Mouse (Mus musculus) MEL (cell line): Measurements from ENCODE around the gene Slc22a13. TPM values are rescaled to one million over a fixed set of nuclear protein-coding genes. Genes with fewer than 3 reads are reported as not detected.

ENCODE experiments used
- DNase-seq: peaks from one replicate; pipeline ENCODE4 v3.0.0; 2011; ENCODE audit warnings: low read depth, low spot score
- H3K27ac ChIP-seq: 2 replicates; pipeline ENCODE4 v1.5.1; 2012; ENCODE audit warnings: low read depth, mild to moderate bottlenecking, control low read depth, low read length, moderate library complexity; ENCODE audit not compliant: control insufficient read depth
- H3K27me3 ChIP-seq, 2 experiments: fragments of 150-350 bp in 1 of 2; sonication (generic) in 1 of 2; 2 replicates each; pipeline ENCODE4 v1.6.1; 2012; ENCODE audit warnings: low read length in 2 of 2, mild to moderate bottlenecking in 2 of 2, improper control_type of control experiment in 1 of 2, moderate library complexity in 1 of 2; ENCODE audit not compliant: insufficient read depth in 2 of 2, control insufficient read depth in 1 of 2
- H3K36me3 ChIP-seq, 2 experiments: 2 replicates each; pipeline ENCODE4 v1.6.1; 2012 to 2014; ENCODE audit warnings: low read length in 2 of 2, improper control_type of control experiment in 1 of 2, inconsistent platforms in 1 of 2, mild to moderate bottlenecking in 1 of 2; ENCODE audit not compliant: insufficient read depth in 2 of 2, control insufficient read depth in 1 of 2
- H3K4me1 ChIP-seq, 2 experiments: fragments of 150-350 bp in 1 of 2; sonication (generic) in 1 of 2; 2 replicates each; pipeline ENCODE4 v1.6.1; 2012; ENCODE audit warnings: low read length in 2 of 2, improper control_type of control experiment in 1 of 2, mild to moderate bottlenecking in 1 of 2; ENCODE audit not compliant: insufficient read depth in 2 of 2, control insufficient read depth in 1 of 2
- H3K4me3 ChIP-seq, 2 experiments: fragments of 150-350 bp in 1 of 2; sonication (generic) in 1 of 2; 2 replicates each; pipeline ENCODE4 v1.5.1; 2012; ENCODE audit warnings: low read depth in 2 of 2, low read length in 2 of 2, mild to moderate bottlenecking in 2 of 2, moderate library complexity in 2 of 2, control low read depth in 1 of 2, improper control_type of control experiment in 1 of 2; ENCODE audit not compliant: control insufficient read depth in 1 of 2, insufficient read depth in 1 of 2
- H3K79me2 ChIP-seq: 2 replicates; pipeline ENCODE4 v1.6.1; 2012; ENCODE audit warnings: mild to moderate bottlenecking, low read length, moderate library complexity; ENCODE audit not compliant: control insufficient read depth, poor library complexity, insufficient read depth
- H3K9ac ChIP-seq: 2 replicates; pipeline ENCODE4 v1.6.1; 2012; ENCODE audit warnings: low read depth, mild to moderate bottlenecking, control low read depth, low read length, moderate library complexity; ENCODE audit not compliant: control insufficient read depth, poor library complexity, severe bottlenecking
- H3K9me3 ChIP-seq: fragments of 150-350 bp; sonication (generic); replicated peaks from 2 replicates; pipeline ENCODE4 v1.6.1; 2012; ENCODE audit warnings: mild to moderate bottlenecking, low read length, improper control_type of control experiment, moderate library complexity; ENCODE audit not compliant: insufficient read depth
- CTCF ChIP-seq, 3 experiments: IDR thresholded peaks in 2 of 3; conservative IDR thresholded peaks in 1 of 3; 2 replicates each; pipeline ENCODE4 v1.5.1; 2011 to 2012; ENCODE audit warnings: low read length in 3 of 3, low read depth in 2 of 3, mild to moderate bottlenecking in 2 of 3, improper control_type of control experiment in 1 of 3, inconsistent platforms in 1 of 3, mixed read lengths in 1 of 3, moderate library complexity in 1 of 3; ENCODE audit not compliant: control insufficient read depth in 1 of 3, insufficient read depth in 1 of 3, poor library complexity in 1 of 3, severe bottlenecking in 1 of 3
- E2F4 ChIP-seq: IDR thresholded peaks from 2 replicates; pipeline ENCODE4 v1.6.1; 2011; ENCODE audit warnings: low read depth, low read length, improper control_type of control experiment, borderline replicate concordance
- ETS1 ChIP-seq: IDR thresholded peaks from 2 replicates; pipeline ENCODE4 v1.6.1; 2012; ENCODE audit warnings: low read depth, mild to moderate bottlenecking, inconsistent platforms, low read length, improper control_type of control experiment, moderate library complexity
- JUND ChIP-seq: IDR thresholded peaks from 2 replicates; pipeline ENCODE4 v1.6.1; 2011; ENCODE audit warnings: low read depth, mild to moderate bottlenecking, improper control_type of control experiment, low read length
- NELFE ChIP-seq: IDR thresholded peaks from 2 replicates; pipeline ENCODE4 v1.6.1; 2011; ENCODE audit warnings: low read depth, low read length, improper control_type of control experiment
- POLR2A ChIP-seq, 2 experiments: IDR thresholded peaks; 2 replicates each; pipeline ENCODE4 v1.6.1; 2011 to 2012; ENCODE audit warnings: low read length in 2 of 2, mild to moderate bottlenecking in 2 of 2, control low read depth in 1 of 2, improper control_type of control experiment in 1 of 2, low read depth in 1 of 2, moderate library complexity in 1 of 2; ENCODE audit not compliant: control insufficient read depth in 1 of 2, insufficient read depth in 1 of 2, poor library complexity in 1 of 2
- POLR2AphosphoS5 ChIP-seq: IDR thresholded peaks from 2 replicates; pipeline ENCODE4 v1.6.1; 2012; ENCODE audit warnings: low read depth, borderline replicate concordance, mild to moderate bottlenecking, inconsistent platforms, low read length, moderate library complexity, mixed read lengths
- RCOR1 ChIP-seq: IDR thresholded peaks from 2 replicates; pipeline ENCODE4 v1.6.1; 2012; ENCODE audit warnings: low read depth, mild to moderate bottlenecking, inconsistent platforms, low read length, improper control_type of control experiment
- SIN3A ChIP-seq: IDR thresholded peaks from 2 replicates; pipeline ENCODE4 v1.6.1; 2012; ENCODE audit warnings: low read length, improper control_type of control experiment, inconsistent platforms
- TCF12 ChIP-seq: IDR thresholded peaks from 2 replicates; pipeline ENCODE4 v1.6.1; 2014; ENCODE audit warnings: low read depth, mild to moderate bottlenecking, inconsistent platforms, low read length, improper control_type of control experiment, moderate library complexity
- polyA plus RNA-seq, 2 experiments: library from polyadenylated mRNA; stranded (reverse) in 1 of 2; unstranded in 1 of 2; fragments of >175 nt in 1 of 2; fragments of >200 nt in 1 of 2; gene quantifications; 2 replicates each; pipeline versions ENCODE4 v1.2.1 to v1.2.4; 2012; ENCODE audit warnings: low replicate concordance in 2 of 2, low read depth in 1 of 2; ENCODE audit not compliant: insufficient read length in 2 of 2, insufficient read depth in 1 of 2, missing spikeins in 1 of 2
- total RNA-seq: library from RNA; depleted of rRNA; stranded (reverse); fragments of 300-350 nt; gene quantifications from 2 replicates; pipeline ENCODE4 v1.2.3, GENCODE M21; 2012

Gene Slc22a13
- total and polyA plus RNA-seq, 3 experiments = 0.04 TPM; not detected in 2

- no peaks in the 10 kb centered on the region for H3K4me1 ChIP-seq
- H3K4me3 ChIP-seq = no peak overlapping the region
- H3K27me3 ChIP-seq = no peaks in the 10 kb centered on the region
- no peak for DNase-seq
- peaks cover 2 to 3% of the 10 kb centered on the region in 2 experiments; a peak in 3 of 4 replicates for H3K36me3 ChIP-seq
- H3K9ac ChIP-seq = no peak overlapping the region
- no peak for TF ChIP-seq POLR2AphosphoS5
- no peak for TF ChIP-seq ETS1
- no peak for TF ChIP-seq RCOR1
- no peak for TF ChIP-seq SIN3A
- H3K27ac ChIP-seq = no peak overlapping the region
- H3K9me3 ChIP-seq = no peaks in the 10 kb centered on the region
- no peaks in the 10 kb centered on the region for H3K79me2 ChIP-seq
Measured at GRCm38 (mm10) chr9:119255096-119255495, 46.2 kb upstream of the Slc22a13 start.

- no peaks in the 10 kb centered on the region for H3K4me1 ChIP-seq
- TF ChIP-seq CTCF (IDR thresholded peaks at IDR 0.05 in 2 of 3, conservative IDR thresholded peaks at IDR 0.05 in 1 of 3; ENCODE audit: control insufficient read depth in 1 of 3, insufficient read depth in 1 of 3, low read depth in 2 of 3, low read length in 3 of 3, poor library complexity in 1 of 3, severe bottlenecking in 1 of 3) (peak in 1 of 3 experiments; percentile 14; a peak in 1 of 6 replicates), JUND (no peak)
- DNase-seq = no peak
- no peak overlapping the region for H3K9ac ChIP-seq
- H3K9me3 ChIP-seq = no peaks in the 10 kb centered on the region
- H3K27me3 ChIP-seq = no peaks in the 10 kb centered on the region
- H3K4me3 ChIP-seq = no peak overlapping the region
- no peaks in the 10 kb centered on the region for H3K79me2 ChIP-seq
- H3K36me3 ChIP-seq = peaks cover 1 to 2% of the 10 kb centered on the region in 2 experiments; a peak in 3 of 4 replicates
- no peak overlapping the region for H3K27ac ChIP-seq
Measured at GRCm38 (mm10) chr9:119254187-119254586, 45.3 kb upstream of the Slc22a13 start.

- no peaks in the 10 kb centered on the region for H3K4me1 ChIP-seq
Measured at GRCm38 (mm10) chr9:119247996-119248395, 39.1 kb upstream of the Slc22a13 start.

GRCm38 (mm10) chr9:119246826-119247225 is 37.9 kb upstream of the Slc22a13 start:
- Histone ChIP-seq H3K9ac (no peak overlapping the region), H3K27ac (no peak overlapping the region), H3K27me3 (no peaks in the 10 kb centered on the region), H3K79me2 (no peaks in the 10 kb centered on the region), H3K9me3 (no peaks in the 10 kb centered on the region), H3K4me1 (no peaks in the 10 kb centered on the region), H3K4me3 (no peak overlapping the region), H3K36me3 (peaks cover 0 to 6% of the 10 kb centered on the region in 2 experiments; a peak in 2 of 4 replicates)
- no peak for DNase-seq
- TF ChIP-seq TCF12 = no peak

More at GRCm38 (mm10) chr9:119247996-119248395, 39.1 kb upstream of the Slc22a13 start:
- Histone ChIP-seq H3K9me3 (no peaks in the 10 kb centered on the region), H3K27ac (no peak overlapping the region), H3K4me3 (no peak overlapping the region), H3K36me3 (peaks cover 0 to 6% of the 10 kb centered on the region in 2 experiments; a peak in 2 of 4 replicates), H3K27me3 (no peaks in the 10 kb centered on the region), H3K79me2 (no peaks in the 10 kb centered on the region), H3K9ac (no peak overlapping the region)
- DNase-seq = no peak
- TF ChIP-seq RCOR1 = no peak
- TF ChIP-seq E2F4 = no peak
- TF ChIP-seq POLR2A (IDR thresholded peaks at IDR 0.05; ENCODE audit: control insufficient read depth in 1 of 2, insufficient read depth in 1 of 2, low read depth in 1 of 2, low read length in 2 of 2, poor library complexity in 1 of 2) = no peak
- no peak for TF ChIP-seq NELFE
